Mouse (Mus musculus): Measurements from ENCODE around the gene Tctn3.
"Not testable (repeated sequence)": the region's sequence is repeated elsewhere in the genome, so short reads cannot be mapped to it uniquely, and the experiment has no call there.

The Tctn3 gene

DNA sequence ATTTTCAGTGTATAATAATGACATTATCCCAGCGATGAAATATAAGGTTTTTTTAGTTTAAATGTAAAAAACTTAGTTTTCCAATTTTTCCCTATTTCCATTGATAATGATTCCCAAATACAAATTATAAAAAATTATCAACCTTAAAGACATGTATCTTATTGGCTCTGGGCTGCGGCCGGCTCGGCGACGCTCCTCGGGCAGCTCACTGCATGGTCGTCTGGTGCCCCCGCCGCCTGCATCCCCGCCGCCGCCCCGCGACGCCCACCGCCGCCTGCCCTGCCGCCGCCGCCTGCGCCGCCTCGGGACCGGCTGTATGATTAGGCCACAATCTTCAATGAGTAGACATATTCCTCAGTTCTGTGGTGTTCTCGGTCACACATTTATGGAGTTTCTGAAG is 9.6 kb upstream of the Tctn3 start:
- not testable (repeated sequence) for DNase-seq

DNA sequence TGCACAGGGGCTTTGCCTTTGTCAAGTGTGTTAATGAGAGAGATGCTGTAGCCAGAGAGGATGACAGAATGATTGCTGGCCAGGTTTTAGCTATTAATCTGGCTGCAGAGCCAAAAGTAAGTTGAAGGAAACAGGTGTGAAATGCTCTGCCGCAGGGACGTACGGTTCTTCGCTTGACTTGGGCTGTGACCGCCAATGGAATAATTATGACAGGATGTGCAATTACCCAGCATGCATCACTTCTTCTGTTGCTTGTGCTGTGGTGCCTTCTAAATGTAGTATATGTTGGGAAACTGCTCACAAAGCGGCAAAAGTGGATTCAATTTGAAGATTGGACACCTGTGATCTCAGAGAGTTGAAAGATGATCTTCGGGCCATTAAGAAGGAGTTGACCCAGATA is 4.0 kb upstream of the Tctn3 start:
- peak in 1 of 2 experiments; percentile 10 for DNase-seq

DNA sequence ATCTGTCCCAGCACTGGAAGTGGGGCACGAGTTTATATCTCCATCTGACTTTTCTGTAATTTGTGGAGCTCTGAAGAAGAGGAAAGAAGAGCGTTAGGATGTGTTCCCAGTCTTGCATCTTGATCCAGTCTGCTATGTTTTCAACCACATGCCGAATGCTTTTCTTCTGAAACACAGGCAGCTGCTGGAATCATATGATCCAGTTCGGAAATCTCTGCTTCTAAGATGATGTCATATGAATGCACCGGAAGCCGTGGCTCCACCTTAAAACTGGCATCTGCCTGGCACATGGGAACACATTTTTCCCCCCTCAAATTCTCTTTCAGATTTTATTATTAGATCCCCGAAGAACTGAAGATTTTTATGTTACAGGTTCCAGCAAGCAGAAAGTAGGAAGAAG is 2.8 kb upstream of the Tctn3 start:
- no peak for DNase-seq

DNA sequence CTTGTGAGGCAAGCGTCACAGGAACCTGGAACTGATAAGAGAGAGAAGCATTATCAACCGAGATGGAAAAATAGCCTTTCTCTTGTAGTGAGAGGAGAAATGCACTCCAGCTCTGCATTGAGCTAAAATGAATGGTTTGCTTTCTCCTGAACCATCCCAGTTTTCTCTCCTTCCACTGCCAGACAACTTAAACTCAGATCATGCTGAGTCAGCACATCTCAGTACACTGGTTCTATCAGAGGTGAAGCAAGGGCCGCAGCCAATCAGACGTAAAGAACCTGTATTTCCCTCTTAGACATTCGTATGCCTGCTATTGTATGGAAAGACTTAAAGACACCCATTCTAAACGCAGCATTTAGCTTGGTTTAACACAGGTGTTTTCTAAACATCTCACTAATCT is 4.4 kb downstream of the Tctn3 start:
- no peak for DNase-seq

DNA sequence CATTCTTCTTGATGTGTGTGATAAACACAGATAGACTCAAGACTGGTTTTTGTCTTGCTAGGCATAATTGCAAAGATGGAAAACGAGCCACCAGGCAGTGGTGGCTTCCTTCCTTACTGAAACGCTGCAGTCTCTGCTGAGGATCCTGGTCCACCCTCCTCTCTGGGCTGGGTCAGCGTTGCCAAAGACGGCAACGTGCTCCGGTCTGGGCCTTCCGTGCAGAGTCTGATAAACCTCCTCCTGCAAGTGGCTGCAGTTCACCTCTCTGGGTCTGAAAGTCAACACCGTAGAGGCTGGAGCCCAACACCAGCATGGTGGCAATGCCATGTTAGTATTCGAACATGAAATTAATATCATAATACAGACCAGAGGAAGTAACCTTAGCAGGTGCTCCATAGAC is 6.8 kb downstream of the Tctn3 start:
- DNase-seq = no peak

DNA sequence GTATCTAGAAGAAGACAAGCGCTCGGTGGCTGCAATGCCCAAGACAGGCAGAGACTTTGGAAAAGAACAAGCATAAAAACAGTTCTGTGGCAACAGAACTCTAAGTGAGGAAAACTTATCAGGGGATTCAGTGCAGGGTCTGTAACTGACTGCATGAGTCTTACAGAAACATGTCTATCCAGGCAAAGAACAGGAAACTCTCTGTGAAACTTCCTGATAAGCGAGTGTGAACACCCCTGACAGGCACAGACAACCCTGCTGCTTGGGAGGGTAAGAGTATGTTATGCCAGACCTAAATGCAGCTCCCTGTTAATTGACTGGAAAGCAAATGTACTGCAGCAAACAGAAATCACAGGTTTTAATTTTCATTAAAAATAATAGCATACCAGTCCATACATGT is 10.2 kb downstream of the Tctn3 start:
- no peak for DNase-seq

DNA sequence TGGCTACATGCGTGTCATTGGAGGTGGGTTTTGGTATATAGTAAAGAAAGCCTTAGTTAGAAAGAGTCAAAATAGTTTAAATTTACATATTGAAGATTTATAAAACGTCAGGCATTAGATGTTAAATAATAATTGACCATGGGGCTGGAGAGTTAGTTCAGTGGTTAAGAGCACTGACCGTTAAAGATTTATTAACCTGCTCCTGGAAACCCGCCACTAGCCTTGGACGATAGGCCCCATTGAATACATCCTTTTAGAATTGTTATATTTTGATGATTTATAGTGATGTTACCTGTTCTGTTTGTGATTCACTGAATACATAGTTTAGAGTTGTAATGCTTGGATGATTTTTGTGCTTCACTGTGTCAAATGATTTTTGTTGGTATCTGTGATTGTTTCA is 11.2 kb downstream of the Tctn3 start:
- DNase-seq = not testable (repeated sequence)

DNA sequence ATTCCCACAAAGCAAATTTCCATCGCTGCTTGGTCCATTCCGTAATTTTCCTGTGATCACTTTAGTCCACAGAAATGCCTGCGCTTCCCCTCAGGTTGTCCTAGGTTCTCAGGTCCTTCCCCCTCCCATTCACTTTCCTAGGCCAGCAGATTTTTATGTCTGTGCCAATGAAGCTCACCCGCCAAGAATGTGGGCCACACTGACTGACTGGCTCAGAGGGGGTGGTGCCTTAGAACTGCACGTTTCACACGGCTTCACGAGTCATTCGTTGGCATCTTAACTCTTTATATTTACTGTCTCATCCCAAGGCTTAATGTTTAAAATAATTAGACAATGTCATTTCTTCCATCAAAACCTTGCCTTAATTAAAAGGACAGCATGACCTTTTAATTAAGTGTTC is 16.2 kb downstream of the Tctn3 start:
- no peak for DNase-seq

DNA sequence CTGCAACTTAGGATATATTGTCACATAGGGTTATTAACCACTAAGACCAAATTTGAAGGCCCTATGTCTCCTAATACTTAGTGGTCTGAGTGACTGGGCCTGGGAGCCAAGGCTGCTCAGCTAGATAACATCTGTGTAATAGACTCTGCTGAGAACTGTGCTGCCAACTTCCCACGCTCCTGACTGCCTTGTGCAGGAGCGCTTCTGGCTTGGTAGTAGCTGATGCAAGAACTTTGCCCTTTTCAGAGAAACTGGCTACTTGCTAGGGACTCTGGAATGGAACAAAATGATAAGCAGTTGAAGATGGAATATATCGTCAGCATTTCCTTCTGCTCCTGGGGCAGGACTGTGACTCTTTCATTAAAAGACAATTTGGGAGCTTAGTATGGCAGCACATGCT is 16.8 kb downstream of the Tctn3 start:
- no peak for DNase-seq

DNA sequence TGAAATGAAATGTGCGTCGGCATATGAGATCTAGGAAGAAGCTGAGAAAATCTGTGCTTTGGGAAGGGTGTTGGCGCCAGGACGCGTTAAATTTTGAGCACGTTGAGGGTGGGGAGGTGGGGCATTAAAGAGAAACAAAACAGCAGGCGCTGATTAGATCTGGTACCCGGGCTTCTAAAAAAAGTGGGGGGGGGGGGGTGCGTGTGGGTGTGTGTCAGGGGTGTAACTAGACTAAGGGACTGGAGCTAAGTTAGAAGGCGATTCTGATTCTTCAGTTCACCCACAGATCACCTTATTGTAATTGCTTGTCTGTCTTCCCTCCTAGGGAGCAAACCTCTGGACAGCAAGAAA is 22.5 kb downstream of the Tctn3 start:
- no peak for DNase-seq

DNA sequence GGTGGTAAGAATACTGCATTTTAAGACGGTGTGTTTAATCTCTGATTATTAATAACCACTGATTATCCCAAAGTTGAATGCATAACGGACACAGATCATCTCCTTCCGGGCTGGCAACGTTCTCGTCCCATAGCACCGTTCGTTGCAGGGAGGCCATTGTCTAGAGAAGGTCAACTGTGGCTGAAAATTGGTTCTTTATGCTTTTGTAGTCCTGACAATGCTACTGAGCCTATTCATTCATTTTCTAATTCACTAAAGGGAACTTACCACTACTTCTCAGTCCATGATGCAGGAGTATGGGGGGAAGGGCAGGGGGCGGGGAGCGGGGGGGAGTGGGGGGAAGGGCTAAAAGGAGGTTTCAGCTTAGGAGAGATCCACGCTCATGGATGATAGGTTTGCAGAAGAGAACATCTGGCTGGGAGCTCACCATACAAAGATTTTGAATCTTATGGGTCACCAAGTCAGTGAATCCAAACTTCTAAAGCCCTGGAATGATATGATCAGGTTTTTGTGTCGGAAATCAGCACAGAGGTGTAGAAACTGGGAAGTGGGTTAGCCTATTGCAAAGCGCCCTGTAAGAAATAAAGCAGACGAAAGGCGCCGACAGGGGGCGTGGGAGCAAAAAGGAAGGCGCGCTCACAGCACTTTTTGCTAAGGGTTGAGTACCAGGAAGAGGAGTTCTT is 23.0 kb downstream of the Tctn3 start:
- DNase-seq = peak; percentile 92 to 95

DNA sequence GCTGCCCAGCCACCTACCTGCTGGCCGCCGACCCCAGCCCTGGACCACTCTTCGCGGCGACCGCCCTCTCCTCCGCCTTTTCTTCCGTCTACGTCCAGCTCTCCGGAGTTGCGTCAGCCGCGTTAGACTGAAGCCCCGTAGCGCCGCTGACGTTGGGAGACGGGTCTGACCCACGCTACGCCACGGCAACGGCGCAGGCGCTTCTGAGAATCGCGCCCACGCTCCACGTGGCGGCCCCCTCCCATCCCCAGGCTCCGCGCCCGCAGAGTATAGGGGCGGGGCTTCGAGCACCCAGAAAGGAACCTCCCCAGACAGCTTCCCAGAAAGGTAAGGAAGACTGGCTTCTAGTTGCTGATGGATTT is 23.8 kb downstream of the Tctn3 start, which contains the start of gene Aldh18a1:
Gene Aldh18a1, minus strand, starts transcription at position 171 of the 362 bp plus-strand sequence.
- peak; percentile 93 to 97 for DNase-seq

DNA sequence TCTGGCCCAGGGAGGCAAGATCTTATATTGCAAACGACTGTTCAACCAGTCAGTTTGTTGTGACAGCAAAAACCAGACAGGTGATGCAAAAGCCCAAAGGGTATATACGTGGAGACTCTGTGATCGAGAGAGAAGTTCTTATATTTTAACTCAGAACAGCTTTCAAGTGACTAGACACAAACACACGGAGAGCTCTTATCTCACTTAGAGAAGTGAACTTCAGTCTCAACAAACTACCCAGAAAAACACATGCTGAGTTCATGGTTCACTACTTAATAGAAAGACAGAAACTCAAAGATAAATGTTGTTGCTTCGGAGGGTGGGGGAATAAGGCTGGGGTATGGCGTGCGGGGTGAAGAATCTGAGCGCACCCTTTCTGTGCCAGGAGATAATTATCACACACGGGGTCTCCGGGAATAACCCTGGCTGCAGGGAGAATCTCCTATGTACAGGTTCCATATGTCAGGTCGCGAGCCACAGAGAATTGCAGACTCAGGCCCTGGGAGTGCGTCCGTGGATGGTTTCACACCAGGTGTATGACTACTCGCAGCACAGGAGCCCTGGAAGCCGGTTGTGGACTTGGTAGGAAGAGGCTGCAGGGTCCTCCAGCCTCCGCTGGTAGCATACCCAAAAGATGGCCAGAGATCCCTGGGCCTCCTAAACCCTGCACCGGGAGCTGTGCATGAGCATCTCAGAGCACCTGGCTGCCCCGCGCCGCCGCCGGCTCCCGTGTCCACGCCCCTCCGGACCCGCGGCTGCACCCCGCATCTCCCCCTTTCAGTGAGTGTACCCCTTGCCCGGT is 24.3 kb downstream of the Tctn3 start:
- no peak for DNase-seq

DNA sequence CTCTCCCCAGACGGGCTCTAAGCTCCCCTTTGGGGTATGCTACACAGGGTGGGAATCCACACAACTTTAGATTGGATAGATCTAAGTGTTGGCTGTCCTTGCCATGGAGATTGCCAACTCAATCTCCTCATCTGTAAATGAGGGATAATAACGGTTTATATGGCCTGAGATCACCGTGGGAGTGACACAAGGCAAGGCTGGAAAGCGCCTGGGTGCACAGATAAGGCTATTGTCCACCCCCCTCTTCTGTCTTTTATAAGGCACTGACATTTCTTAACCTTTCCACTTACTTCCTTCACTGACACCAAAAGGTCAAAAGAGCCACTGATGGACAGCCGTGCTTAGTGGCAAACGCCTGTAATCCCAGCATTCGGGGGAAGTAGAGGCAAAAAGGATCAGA is 25.1 kb downstream of the Tctn3 start:
- DNase-seq = no peak

DNA sequence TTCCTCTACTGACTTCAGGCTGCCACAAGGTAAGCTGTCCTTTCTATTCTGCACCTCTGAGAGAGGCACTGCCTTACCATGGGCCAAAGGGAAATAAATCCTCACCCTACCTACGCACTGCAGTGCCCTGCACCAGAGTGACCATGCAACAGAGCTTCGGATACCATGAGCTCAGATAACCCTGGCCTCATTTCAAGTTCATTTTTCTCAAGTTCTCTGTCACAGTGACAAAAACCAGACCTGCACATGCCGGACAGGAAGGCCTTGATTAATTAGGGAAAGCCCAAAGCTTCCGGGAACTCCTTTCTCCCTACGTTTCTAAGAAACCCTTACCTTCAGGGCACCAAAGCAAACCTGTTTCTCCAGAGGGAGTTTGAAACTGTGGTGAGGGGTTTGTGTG is 30.4 kb downstream of the Tctn3 start:
- DNase-seq = no peak

DNA sequence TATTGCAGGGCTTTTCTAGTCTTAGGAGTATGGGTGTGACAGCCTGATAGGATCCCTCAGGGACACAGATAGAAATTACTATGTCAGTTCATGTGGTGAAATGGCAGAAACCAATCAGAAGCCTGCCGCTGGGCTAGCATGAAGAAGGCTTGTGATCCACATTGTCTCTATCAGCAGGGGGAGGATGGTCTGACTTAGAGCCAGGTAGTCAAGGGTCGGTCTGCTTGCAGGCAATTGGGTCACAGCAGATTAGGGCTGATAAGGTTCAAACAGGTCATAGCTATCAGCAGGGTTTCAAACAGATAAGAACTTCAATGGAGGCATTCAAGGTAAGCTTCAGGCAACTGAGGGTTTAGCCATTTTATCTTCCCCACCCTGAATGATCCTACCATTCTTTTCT is 31.1 kb downstream of the Tctn3 start:
- DNase-seq = no peak

DNA sequence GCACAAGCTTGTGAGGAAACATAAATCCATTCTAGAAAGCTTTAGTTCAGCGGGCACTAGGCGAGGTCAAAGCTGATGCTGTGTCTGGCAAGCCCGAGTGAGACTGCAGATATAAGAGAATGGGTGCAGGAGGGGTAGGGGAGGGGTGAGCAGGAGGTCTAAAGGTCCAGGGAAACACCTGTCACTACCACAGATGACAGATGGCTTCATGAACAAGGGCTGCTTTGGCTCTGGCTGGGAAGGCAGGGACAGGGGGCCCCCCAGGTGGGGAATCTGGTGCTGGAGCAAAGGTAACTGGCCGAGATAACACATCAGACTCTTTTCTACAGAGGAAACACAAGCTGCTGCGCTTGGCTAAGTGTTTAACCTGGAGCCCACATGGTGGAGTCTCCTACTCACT is 36.6 kb downstream of the Tctn3 start:
- no peak for DNase-seq

DNA sequence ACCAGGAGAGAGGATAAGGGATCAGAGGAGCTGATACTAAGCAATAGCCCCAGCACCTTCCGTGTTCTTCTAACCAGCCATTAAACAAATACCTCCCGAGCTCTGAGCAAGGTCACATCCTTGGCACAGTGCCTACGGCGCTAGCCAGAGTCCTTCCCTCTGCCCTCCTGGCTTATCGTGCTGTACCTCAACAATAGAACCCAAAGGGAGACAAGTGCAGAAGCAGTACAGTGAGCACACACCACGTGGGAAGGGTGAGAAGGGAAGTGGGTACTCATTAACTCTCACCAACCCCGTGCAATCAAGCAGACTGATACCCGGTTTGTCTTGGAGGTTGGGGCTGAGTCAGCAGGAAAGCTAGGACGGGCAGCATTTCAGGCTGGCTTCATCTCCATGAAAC is 41.3 kb downstream of the Tctn3 start:
- no peak for DNase-seq

DNA sequence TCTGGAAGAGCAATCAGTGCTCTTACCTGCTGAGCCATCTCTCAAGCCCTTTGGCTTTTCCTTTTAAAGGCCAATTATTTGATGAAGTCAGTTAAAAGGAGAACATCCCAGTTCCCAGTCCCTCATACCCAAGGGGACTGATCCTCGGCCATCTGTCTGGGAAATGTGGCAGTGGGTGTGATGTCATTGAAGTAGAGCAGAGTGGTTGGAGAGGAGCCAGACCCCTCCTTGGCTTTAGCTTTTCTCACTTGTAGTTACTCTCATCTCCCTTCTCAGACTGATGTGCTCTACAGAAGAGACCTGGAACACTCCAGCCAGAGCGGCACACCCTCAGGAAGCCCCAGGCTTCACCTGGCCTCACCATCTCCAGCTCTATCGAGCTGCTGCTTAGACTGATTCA is 44.4 kb downstream of the Tctn3 start:
- DNase-seq = no peak

DNA sequence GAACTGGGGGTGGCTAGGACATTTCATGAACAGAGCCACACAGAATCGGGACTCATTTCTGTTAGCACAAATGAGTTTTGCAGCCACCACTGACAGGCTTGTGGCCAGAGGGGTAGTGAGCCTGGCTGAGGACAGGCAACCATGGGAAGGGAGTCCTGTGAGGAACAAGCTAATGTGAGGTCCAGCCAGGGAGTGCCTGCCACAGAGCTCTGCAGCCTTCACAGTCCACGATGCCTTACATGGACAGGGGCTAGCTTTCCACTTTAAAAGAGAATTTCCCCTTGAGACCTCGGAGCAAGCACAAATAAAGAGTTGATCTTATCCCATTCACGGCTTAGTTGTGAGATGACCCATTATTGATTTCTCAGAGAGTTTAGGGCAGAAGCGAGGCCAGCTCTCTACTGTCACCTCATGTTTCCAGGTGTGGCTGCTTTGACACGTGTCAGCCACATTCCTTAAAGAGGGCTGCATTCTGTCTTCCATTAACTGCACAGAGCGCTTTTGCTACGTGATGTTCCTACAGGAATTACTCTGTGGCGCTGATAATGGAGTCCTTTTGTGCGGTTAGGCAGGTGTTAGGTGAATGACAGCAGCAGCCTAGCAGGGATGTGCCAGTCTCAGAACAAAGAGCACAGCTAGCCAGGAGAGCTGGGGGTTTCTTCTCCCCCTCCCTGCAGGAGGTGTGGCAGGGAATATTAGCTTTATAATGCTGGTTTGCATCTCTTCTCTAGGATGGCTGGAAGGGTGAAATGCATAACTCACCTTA is 48.0 kb downstream of the Tctn3 start:
- no peak for DNase-seq

DNA sequence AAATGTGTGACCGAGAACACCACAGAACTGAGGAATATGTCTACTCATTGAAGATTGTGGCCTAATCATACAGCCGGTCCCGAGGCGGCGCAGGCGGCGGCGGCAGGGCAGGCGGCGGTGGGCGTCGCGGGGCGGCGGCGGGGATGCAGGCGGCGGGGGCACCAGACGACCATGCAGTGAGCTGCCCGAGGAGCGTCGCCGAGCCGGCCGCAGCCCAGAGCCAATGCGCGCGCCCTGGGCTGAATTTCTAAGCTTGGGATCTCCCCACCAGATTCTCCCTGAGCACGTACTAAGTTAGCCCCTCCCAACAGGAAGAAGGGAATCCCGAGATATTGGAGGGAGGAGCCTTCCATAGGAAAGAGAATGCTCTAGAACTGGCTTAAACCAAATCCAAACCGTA is 50.5 kb downstream of the Tctn3 start:
- not testable (repeated sequence) for DNase-seq

DNA sequence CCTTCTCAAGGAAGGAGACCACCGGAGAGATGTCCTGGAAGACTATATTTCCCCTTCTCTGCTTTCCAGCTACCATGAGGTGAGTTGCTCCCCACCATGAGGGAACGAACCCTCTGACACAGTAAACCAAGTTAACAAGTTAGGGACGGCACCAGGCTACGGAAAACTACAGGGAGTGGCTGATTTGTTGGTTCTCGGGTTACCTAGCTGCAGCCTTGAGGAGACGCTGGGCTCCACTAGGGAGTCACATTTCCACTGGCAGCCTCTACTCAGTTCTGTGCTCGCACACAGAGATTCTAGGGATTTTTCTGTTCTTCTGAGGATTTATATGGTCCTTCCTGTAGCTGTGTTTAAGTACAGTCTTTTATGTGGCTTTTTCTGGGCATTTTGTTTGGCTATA is 56.0 kb downstream of the Tctn3 start:
- DNase-seq = no peak

DNA sequence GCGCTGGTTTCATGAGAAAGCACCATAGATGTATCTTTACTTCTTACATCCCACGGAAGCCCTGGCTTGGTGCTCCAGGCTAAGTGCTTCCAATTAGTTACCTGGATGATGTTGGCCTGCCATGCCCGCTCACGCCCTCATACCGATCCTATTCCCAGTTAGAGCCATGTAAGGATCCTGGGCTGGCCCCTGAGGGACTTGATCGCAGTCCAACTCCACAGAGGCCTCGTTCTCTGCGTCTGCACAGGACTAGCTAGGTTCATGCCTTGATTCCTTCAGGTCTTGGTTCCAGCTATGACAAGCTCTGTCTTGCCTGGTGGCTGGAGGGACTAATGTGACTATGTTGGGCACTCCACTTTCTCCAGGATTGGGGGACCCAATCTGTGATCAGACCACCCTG is 56.9 kb downstream of the Tctn3 start:
- DNase-seq = no peak

DNA sequence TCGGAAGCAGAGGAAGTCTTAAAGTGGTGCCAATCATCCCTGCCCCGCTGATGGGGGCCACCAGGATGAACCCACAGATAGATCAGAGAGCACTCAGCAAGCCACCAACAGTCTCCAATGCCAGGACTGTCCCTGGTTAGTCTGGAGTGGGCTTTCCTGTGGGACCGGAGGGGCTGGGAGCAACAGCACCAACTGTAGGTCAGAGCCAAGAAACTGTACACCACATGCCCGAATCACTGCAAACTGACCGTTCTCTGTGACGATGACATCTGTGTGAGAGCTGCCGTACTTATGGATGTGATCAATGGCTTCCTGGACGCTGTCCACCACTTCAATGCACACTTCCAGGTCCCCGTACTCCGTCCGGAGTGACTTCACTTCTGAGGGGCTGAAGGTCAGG is 57.7 kb downstream of the Tctn3 start:
- DNase-seq = no peak
